Mouse (Mus musculus) c-Kit-positive CD71-positive TER-119-negative erythroid progenitor cells, embryonic 14.5 days (primary cell): ENCODE measurements around the gene Cnnm4.

Experiments
- DNase-seq: peaks from one replicate; pipeline ENCODE4 v3.0.0-alpha.2; 2013; ENCODE audit warnings: low read depth

Gene Cnnm4

DNA sequence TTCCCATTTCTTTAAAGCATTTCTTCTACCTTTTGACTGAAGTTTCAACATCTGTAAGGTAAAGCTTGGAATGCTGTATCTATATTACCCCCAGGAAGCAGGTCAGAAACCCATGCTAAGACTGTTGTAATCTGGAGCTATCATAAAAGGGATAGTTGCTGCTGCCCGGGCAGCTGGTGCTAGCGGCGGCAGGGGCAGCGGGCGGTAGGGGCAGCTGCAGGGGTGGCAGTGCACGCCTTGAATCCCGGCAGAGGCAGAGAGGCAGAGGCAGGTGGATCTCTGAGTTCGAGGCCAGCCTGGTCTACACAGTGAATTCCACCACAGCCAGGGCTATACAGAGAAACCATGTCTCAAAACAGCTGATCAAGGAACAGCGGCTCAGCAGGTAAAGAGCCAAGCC lies 71.5 kb downstream of the Cnnm4 start:
- DNase-seq, result no peak

DNA sequence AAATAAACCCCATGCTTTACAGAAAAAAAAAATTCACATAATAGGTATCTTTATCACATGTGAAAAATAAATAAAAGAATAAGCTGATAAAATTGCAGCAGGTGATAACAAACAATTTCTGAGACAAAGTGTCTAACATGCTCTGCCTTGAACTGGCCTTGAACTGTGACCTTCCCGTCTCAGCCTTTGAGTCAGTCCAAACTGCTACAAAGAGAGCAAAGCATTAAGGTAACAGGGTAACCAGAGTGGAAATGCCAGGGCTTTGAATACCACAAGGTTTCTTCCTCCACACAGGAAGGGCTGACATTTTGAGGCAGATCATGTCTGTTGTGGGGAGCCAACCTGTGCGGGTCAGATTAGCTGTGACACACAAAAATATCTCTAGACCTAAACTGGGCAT lies 74.0 kb downstream of the Cnnm4 start:
- no peak for DNase-seq

DNA sequence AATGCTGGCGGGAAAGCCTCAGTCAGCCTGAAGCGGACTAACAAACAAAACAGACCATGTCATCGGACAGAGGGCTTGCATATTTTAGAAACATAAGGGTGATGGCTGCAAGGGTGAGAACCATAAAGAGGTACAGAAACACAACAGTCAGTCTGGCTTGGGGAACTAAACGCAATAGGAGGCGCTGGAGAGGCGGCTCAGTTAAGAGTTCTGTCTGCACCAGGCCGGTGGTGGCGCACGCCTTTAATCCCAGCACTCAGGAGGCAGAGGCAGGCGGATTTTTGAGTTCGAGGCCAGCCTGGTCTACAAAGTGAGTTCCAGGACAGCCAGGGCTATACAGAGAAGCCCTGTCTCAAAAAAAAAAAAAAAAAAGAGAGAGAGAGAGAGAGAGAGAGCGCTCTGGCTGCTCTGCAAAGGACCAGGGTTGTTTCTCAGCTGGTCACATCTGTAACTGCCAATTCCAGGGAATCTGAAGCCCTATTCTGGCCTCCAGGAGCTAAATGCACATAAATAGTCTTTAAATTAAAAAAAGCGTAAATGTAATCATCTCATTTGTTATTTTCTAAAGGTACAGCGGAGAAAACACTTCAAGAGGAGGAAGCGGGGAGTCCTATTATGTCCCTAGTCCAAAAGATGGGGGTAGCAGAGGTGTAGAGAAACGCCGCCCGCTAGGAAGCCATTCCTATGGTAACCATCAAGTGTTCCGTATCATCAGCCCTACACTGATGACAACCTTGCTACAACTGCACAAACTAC lies 74.6 kb downstream of the Cnnm4 start:
- DNase-seq, result no peak

DNA sequence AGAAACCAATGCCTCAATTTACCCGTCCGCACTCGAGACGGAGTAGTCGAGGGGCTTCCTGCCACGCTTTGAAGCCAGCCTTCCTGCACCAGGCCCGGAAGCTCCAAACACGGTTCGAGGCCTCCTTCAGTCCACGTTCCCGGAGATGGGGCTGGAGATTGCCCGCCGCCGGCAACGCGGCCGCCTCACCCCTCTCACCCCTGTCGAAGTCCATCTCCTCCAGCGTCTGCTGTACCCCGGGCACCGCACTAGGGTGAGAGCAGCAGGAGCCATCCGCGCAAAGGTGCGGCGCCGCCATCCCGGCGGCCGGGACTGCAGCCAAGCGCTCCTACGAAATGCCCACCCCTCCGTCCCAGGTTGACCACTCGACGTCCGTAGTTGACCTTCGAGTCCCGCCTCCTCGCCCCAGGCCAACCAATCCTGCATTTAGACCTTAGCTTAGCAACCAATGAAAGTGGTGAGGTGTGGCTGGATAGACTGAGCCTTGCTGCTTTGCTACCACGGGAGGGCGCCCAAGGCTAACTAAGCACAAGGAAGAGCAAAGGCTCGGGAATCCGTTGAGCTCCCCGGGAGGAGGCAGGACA lies 75.6 kb downstream of the Cnnm4 start, which contains the start of gene Ankrd39:
Gene Ankrd39, minus strand, starts transcription at position 558 of the 584 bp plus-strand sequence.
- peak; percentile 95 for DNase-seq

DNA sequence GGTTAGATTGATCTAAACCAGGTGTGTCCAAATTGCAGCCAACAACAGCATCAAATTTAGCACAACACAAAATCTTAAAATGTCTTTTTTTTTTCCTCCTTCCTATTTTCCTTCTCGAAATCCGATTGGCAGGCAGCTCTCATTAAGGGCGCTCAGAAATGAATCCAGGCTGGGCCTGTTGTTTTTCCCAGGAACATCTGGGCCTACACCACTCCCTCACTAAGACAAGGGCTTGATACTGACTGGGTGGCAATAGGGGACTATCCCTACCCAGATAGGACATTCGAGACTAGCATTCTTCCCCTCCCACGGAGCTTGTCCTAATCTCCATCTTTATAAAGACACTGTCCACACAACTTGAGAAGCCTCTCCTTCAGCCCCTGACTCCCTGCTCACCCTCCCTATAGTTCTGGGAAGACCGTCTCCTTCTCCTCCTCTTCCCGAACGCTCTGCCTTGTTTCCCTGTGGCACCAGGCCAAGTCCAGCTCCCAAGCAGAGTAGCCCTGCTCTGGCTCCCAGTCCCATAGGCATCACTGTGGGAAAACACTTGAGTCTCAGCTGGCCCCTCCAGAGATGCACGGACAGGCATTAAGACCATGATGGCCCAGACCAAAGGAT lies 76.7 kb downstream of the Cnnm4 start:
- no peak for DNase-seq

DNA sequence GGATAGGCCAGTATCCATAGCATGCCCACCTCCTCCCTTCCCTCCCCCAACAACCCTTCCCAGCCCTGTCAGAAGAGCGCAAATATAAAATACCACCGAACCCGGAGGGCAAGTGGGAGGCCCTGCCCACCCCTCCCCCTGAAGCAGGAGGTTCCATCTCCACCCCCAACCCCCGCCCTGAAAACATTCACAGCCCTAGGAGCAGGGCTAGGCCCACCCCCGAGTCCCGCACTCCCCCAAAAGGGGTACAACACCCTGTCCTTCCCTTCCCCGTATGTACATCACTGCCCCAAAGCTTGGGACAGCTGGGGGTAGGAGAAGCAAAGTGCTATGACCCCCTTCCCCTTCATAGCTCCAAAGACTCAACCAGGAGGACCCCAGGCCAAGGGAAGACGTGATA lies 77.4 kb downstream of the Cnnm4 start:
- no peak for DNase-seq

- no peak for DNase-seq
These were observed 78.1 kb downstream of the Cnnm4 start for GRCm38 (mm10) chr1:36549491-36549890.

GRCm38 (mm10) chr1:36550075-36550863 lies 78.8 kb downstream of the Cnnm4 start:
- no peak for DNase-seq

- DNase-seq, result no peak
These were observed 80.5 kb downstream of the Cnnm4 start for GRCm38 (mm10) chr1:36551904-36552303.

DNA sequence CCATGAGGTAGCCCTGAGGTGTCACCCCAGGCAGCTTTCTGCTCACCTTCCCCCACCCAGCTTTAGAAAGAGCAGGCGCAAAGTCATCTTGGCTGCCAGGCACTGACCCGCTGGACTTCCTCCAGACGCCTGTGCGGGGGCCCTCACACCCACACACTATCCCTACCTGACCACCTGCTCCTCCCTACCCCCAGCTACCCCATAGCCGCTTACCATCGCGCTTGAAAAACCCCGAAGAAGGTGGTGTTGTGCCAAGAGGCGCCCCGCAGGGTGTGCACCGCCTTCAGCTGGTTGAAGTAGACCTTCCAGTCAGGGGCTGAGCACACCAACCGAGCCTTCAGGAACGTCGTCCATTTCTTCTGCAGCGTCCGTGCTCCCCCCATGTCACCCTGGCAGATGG lies 81.1 kb downstream of the Cnnm4 start:
- no peak for DNase-seq

- DNase-seq, result no peak
These were observed 83.4 kb downstream of the Cnnm4 start for GRCm38 (mm10) chr1:36554633-36555399.

GRCm38 (mm10) chr1:36555798-36556395 lies 84.5 kb downstream of the Cnnm4 start:
- no peak for DNase-seq

DNA sequence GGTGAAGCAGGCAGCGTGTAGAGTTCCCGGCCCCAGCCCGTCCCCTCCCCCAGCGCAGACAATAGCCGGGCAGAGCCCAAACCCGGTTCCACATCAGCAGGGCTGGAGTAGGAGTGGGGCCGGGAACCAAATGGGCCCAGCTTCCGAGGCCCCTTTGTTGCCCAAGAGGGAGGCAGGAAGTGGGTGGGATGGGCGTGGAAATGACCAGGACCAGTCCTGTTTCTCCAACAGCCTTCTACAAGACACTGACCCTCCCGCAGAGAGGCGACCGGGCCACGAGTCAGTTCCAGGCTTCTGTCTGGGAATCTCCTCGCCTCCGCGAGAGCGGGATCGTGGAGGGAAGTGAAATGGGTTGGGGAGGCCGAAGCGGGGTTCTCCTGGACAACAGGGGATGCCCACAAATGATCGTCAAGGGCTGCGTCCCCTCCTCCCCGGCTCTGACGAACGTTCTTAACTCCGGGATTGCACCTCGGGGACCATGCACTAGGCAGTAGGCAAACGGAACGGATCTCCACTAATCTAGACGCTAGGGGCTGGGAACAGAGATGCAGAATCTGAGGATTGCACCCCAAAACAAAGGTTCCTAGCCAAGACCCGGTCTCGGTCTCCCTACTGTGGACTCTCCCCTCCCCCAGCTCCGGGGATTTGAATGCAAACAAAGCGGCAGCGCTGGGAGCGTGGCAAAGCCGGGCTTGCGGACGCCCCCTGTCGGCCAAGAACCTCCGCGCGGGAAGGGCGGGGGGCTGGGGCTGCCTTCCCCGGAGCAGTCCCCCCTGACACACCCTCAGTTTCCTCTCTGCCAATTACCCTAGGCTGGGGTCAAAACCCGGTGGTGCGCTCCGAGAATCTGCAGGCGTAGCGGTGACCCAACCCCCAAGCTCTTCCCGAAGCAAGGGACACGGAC lies 85.4 kb downstream of the Cnnm4 start:
- no peak for DNase-seq

DNA sequence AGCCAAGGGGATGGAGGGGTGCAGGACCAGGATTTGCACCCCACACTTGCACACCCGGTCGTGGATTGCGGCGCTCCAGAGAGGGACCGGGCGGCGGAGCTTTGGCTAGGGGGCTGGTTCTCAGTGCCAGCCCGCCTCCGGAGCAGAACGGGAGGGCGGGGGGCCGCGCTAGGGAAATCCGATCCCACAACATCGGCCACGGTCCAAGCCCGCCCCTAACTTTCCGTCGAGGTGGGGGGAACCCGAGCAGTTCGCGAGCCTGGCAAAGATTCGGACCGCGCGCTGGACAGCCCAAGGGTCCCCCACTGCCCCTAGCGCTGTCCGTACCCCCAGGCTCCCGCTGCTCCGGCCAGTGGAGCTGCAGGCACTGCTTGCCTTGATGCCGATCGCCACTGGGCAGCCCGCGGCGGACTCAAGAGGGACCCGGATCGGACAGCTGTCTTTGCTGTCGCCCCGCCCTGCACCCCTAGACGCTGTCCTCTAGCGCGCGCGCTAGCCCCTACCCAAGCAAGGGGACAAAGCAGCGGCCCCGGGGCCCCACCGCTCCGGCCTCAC lies 86.1 kb downstream of the Cnnm4 start:
- DNase-seq, result no peak
